Mouse (Mus musculus) embryo, embryonic 10 days (tissue): Measurements from ENCODE around the gene Tssk6.

Experiments
- DNase-seq: peaks from one replicate; pipeline ENCODE4 v3.0.0-alpha.2; 2015; ENCODE audit warnings: low spot score

The Tssk6 gene

DNA sequence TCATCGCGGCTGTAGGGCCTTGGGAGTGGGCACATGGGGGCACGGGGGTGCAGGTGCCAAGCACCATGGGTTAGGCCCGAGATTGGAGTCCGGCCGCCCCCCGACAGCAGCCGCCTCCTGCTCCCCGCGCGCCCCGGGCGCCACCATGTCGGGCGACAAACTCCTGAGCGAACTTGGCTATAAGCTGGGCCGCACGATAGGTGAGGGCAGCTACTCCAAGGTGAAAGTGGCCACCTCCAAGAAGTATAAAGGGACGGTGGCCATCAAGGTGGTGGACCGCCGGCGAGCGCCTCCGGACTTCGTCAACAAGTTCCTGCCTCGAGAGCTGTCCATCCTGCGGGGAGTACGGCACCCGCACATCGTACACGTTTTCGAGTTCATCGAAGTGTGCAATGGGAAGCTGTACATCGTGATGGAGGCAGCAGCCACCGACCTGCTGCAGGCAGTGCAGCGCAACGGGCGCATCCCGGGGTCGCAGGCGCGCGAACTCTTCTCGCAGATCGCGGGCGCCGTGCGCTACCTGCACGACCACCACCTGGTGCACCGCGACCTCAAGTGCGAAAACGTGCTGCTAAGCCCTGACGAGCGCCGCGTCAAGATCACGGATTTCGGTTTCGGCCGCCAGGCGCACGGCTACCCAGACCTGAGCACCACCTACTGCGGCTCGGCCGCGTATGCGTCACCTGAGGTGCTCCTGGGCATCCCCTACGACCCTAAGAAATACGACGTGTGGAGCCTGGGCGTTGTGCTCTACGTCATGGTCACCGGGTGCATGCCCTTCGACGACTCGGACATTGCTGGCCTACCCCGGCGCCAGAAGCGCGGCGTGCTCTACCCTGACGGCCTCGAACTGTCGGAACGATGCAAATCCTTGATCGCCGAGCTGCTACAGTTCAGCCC, at the start of gene Tssk6, which contains the start of the genes Ndufa13 and Yjefn3:
Gene Tssk6, plus strand, starts transcription at position 22 of the 900 bp plus-strand sequence.
Gene Ndufa13, minus strand, starts transcription at position 396 of the 900 bp plus-strand sequence.
Gene Yjefn3, minus strand, starts transcription at position 550 of the 900 bp plus-strand sequence.
- peak; percentile 38 for DNase-seq

DNA sequence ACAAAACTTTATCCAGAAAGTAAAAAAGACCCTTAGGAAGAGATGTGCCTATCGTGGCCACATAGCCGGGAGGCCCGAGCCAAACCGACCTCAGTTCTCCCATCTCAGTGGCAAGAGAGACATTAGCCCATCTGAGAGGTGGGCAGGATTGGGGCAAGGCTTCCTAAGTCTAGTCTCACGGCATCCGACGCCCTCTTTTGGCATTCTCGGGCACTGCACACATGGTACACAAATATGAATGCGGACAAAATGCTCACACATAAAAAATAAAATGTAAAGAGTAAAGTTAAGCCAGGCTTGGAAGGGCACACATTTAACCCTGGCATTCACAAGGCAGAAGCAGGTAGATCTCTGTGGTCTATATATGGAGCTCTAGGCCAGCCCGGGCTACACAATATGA, 48.1 kb upstream of the Tssk6 start:
- DNase-seq: no peak

DNA sequence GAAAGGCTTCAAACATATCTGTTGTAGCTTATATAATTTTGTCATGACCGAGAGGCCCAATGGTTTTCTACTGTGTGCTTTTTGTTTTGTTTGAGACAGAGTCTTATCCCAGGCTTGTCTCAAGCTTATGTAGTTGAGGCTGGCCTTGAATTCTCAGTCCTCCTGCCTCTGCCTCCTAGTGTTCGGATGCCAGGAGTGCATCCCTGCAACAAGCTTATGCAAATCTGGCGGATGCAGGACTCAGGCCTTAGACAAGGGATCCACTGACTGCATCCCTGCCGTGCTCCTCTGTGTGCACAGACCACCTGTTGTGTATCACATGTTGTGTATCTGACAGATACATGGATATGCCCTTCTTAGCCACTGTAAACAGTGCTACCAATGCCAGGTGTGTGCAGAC, 41.2 kb upstream of the Tssk6 start:
- DNase-seq: peak; percentile 45

DNA sequence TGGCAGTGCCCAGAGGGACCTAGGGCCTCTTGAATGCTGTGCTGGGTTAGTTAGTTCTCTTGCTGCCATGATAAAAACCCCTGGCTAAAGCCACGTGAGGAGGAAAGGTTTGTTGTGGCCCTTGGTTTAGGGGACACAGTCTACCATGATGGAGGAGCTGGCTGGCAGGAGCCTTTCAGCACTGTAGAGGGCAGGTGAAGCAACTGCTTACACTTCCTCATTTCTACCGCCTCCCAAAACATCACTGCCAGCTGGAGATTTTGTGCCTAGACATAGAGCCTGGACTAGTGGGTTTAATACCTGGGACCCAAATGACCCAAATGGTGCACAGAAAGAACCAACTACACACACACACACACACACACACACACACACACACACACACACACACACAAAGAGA, 40.7 kb upstream of the Tssk6 start:
- DNase-seq: no peak

GRCm38 (mm10) chr8:69863387-69864020, 38.5 kb upstream of the Tssk6 start:
- no peak for DNase-seq

DNA sequence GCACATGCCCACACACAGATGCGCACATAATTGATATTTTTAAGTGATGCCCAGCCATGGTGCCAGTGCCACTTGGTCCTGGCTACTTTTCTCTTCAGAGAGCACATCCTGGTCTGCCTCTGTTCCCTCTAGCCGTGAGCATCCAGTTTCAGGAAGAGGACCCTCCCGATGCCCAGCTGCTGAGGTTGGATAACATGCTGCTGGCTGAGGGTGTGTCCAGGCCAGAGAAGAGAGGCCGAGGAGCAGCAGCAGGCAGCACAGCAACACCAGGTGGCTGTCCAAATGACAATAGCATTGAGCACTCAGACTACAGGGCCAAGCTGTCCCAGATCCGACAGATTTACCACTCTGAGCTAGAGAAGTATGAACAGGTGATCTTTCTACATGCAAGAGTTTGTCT, 37.8 kb upstream of the Tssk6 start:
- DNase-seq: no peak

- DNase-seq: no peak
These were observed 34.2 kb upstream of the Tssk6 start for GRCm38 (mm10) chr8:69867696-69868326.

- no peak for DNase-seq
These were observed 31.8 kb upstream of the Tssk6 start for GRCm38 (mm10) chr8:69870003-69870765.

DNA sequence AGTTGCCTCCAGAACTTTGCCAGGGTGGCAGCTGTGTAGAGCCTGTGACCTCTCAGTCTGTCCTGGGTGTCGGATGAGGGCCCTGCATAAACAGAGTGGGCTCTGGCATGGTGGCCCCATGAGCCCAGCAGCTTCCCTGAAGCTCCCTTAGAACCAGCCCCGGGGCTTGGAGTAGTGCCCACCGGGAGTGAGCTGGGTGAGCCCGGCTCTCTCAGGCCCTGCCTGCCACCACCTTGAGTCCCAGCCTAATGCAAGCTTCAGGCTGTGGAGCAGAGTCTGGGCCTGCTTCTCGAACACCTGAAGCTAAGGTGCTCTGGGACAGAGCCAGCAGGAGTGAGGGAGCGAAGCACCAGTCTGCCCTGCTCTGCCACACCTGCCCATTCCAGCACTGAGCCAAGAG, 31.1 kb upstream of the Tssk6 start:
- DNase-seq: no peak

- peak; percentile 77 for DNase-seq
These were observed 27.8 kb upstream of the Tssk6 start for GRCm38 (mm10) chr8:69874155-69874554.

GRCm38 (mm10) chr8:69874654-69875053, 27.3 kb upstream of the Tssk6 start:
- DNase-seq: no peak

- no peak for DNase-seq
These were observed 25.9 kb upstream of the Tssk6 start for GRCm38 (mm10) chr8:69876097-69876496.

DNA sequence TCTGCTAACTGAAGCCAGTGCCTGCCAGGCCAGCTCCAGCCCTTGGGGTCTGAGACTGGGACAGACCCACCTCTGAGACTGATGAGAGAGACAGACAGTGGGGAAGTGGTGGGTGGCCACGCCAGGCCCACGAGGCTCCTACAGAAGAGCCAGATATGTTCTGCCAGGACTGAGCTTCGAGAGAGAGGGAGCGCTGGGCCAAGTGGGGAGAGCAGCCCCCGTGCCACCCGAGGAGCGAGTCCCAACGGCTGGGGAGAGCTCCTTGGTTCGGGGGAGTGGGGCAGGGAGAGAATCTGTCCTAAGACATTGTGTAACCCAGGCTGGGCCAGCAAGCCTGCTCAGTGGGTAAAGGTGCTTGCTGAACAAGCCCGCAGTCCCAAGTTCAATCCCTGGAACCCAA, 25.0 kb upstream of the Tssk6 start:
- DNase-seq: no peak

- DNase-seq: no peak
These were observed 24.6 kb upstream of the Tssk6 start for GRCm38 (mm10) chr8:69877396-69877795.

DNA sequence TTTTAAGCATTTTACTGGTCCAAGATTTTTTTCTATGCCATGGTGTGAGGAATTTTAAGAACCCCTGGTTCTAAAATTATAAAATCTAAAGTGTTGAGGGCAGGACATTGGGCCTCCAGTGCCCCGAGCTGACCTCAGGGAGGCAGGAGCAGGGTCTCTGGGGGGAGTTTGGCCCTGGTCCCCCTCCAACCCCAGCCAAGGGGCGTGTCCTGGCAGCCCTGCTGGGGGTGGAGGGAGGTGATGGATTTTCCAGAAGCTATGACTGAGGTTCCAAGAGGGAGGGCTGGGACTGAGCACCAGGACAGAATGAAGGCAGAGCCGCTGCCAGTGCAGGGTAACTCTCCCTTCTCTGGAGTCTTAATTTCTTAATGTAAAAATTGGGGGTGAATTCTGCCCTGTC, 24.0 kb upstream of the Tssk6 start:
- DNase-seq: no peak

- DNase-seq: no peak
These were observed 22.3 kb upstream of the Tssk6 start for GRCm38 (mm10) chr8:69879678-69880077.

DNA sequence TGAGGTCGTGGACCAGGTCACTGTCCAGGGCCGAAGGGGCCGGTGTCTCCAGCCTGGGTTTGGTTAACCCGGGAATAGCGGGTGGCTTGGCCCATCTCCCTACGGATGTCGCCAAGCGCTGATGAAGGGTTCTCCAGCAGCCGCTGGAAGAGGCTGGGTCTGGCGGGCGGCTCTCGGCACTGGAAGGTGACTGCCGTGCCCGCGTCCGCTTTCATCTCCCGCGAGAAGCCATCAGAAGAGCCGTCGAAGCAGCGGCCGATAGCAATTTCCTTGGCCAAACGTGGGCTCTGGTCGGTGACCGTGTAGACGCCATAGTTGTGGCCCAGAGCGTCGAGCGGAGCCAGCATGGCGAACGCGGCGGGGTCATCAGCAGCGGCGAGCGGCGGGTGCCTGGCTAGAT, 21.1 kb upstream of the Tssk6 start:
- DNase-seq: no peak

- no peak for DNase-seq
These were observed 20.6 kb upstream of the Tssk6 start for GRCm38 (mm10) chr8:69881261-69881865.

DNA sequence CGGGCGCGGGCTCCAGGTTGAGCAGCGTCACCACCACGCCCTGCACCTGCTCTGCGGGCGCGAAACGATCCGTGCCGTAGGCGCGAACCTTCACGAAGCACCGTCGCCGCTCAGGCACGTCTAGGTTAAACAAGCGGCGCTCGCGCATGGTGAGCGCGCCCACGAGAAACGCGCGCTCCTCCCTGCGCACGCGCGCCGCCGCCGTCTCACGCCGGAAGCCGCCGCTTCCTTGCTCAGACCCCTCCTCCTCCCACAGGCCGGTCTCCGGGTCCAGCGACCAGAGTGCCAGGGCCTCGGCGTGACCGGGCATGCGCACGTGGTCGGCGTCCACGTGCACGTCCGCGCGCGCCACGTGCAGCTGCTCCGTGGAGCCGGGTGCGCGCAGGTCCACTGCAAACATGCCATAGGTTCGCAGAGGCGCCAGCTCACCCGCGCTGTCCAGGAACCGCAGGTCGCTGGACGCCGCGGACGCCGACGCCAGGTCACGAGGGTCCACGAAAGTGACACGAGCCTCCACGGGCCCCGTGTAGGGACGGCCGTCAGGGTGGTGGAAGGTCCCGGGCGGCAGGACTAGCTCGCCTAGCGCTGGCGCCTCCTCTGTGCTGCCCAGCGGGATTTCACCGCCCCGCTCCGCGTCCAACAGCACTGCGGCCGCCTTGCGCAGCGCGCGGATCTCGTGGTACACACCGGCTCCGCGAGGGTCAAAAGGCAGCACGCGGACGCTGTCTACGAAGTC, 19.8 kb upstream of the Tssk6 start:
- DNase-seq: peak; percentile 73

DNA sequence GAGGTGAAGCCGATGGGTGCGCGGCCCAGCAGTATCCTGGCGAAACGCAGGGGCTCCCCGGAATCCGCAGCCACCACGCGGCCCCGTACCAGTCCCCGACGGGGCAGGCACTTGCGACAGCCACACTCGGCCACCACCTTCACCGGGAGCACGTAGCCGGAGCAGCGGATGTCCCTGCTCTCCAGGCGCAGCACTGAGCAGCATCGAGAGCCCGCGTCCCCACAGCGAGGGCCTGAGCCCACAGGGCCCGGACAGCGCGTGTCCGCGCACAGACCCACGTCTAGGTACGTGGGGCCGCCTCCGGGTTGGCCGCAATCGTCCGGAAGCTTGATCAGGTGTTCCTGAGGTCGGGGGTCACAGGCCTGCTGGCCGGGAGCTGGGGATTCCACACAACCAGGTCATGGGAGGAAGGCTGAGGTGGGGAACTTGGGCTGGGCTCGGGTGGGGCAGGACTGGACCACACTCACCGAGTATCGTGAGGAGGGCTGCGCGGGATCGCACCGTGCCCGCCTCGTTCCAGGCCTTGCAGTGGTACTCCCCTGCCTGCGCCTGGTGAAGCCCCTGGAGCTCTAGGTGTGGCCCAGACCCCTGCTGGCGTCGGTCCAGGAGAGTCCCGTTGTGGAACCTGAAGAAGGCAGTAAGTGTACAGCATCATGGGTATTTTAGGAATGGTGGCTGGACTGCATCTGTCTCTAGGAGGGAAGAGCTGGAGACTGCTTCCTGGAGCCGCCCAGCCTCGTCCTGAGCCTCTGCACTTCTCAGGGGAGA, 19.0 kb upstream of the Tssk6 start:
- no peak for DNase-seq
